Mouse (Mus musculus) kidney, adult 2 months (tissue): ENCODE results near the gene Bysl.

Experiments
- CTCF ChIP-seq: fragments of 200-500 bp; conservative IDR thresholded peaks from 2 replicates; pipeline ENCODE4 v1.5.1; 2011; ENCODE audit warnings: low read depth, mild to moderate bottlenecking, control low read depth, low read length, moderate library complexity, mixed read lengths; ENCODE audit not compliant: insufficient read depth, insufficient read length
- POLR2A ChIP-seq: fragments of 200-500 bp; IDR thresholded peaks from one replicate; pipeline ENCODE4 v1.6.1; 2011; ENCODE audit warnings: low read depth, low read length, control low read depth

- TF ChIP-seq CTCF (no peak), POLR2A (no peak)
These were observed 32.6 kb downstream of the Bysl start for GRCm38 (mm10) chr17:47578655-47579054.
